Mouse (Mus musculus): ENCODE results near the gene Hoxc9.
A peak's percentile ranks its signal among the peaks of the same experiment; 100 is the strongest.

GRCm38 (mm10) chr15:102966776-102967311, 9.4 kb upstream of the Hoxc9 start, which contains the start of gene Hoxc10:
- TF ChIP-seq CTCF (IDR thresholded peaks at IDR 0.05; ENCODE audit: borderline replicate concordance, insufficient read depth, low read length) (no peak), POLR2A (IDR thresholded peaks at IDR 0.05; ENCODE audit: low read depth, low read length) (0 out of 2 replicates have a peak, but pooled peaks have one; percentile 28)

Data from embryonic fibroblast, embryonic 13.5 days (primary cell).